In the genomic region with DNA sequence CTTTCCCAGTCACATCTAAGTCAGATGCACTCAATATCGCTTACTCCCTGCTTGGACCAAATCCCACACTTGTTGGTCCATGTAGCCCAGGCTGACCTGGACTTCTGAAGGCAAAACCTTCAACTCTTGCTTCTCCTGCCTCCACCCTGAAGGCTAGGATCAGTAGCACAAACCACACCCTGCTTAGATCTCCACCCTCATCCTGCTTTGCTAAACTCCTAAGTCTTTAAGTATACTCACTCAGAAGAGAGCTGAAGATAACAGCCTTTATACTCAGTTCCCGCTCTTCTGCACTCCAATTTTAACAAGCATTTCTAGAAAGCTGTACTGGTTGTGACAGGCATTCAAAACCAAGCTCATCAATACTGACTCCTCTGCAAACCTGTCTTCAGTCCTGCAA, we compare ENCODE assay signal across 12 mouse cellular contexts. TPM values are rescaled to one million over a fixed set of nuclear protein-coding genes. Genes with fewer than 3 reads are reported as not detected.
DNase-seq lines count a peak whose midpoint lies in the region; ATAC-seq and TF ChIP-seq lines count a peak whose summit lies in the region.
"Had no signal": no experiment of that assay in that cellular context is flagged by ENCODE, and none has a peak within 500 bp of the region (broad histone marks: within the 10 kb centered on the region; RNA-seq: fewer than 3 reads in every experiment).

No protein-coding gene starts in this region.

- H3K27ac ChIP-seq in hindbrain, embryonic 13.5 days, result no peak overlapping the region
- no peak overlapping the region for H3K27ac ChIP-seq in hindbrain, embryonic 16.5 days (ENCODE audit: low read depth, low read length)
- H3K27ac ChIP-seq in bone marrow macrophage, adult 2 months (ENCODE audit: insufficient read depth, low read depth, low read length), result peak overlapping the region; percentile 68
- peak overlapping the region; percentile 96 for H3K27ac ChIP-seq in liver, embryonic 12.5 days
- H3K27ac ChIP-seq: heart, embryonic 15.5 days; kidney, postnatal 0 days had no signal

- H3K4me1 ChIP-seq in hindbrain, embryonic 13.5 days (replicated peaks), result peaks cover 15% of the 10 kb centered on the region
- H3K4me1 ChIP-seq in hindbrain, embryonic 16.5 days (ENCODE audit: control insufficient read depth, insufficient read depth, low read depth, low read length), result peaks cover 7% of the 10 kb centered on the region
- peaks cover 6% of the 10 kb centered on the region for H3K4me1 ChIP-seq in bone marrow macrophage, adult 2 months (ENCODE audit: control insufficient read depth, insufficient read depth, low read length)
- peaks cover 26% of the 10 kb centered on the region for H3K4me1 ChIP-seq in liver, embryonic 12.5 days

- H3K4me2 ChIP-seq in hindbrain, embryonic 13.5 days, result peak overlapping the region; percentile 75; the same call in 1 of the 2 replicates
- no peak overlapping the region for H3K4me2 ChIP-seq in hindbrain, embryonic 16.5 days (ENCODE audit: low read length)
- H3K4me2 ChIP-seq in liver, embryonic 12.5 days, result peak overlapping the region; percentile 75

- WGBS in hindbrain, embryonic 13.5 days, result 95% methylated on average over 2 of the region's 2 CpGs
- WGBS in hindbrain, embryonic 16.5 days, result 96% methylated on average over 2 of the region's 2 CpGs
- 69% methylated on average over 2 of the region's 2 CpGs for WGBS in liver, embryonic 12.5 days (ENCODE audit: insufficient replicate concordance)

- peak overlapping the region; percentile 72; the same call in 1 of the 2 replicates for H3K4me3 ChIP-seq in hindbrain, embryonic 13.5 days
- no peak overlapping the region for H3K4me3 ChIP-seq in hindbrain, embryonic 16.5 days (ENCODE audit: low read length)
- peak overlapping the region; percentile 17; the same call in 1 of the 2 replicates for H3K4me3 ChIP-seq in bone marrow macrophage, adult 2 months (ENCODE audit: insufficient read depth, low read length)
- H3K4me3 ChIP-seq in liver, embryonic 12.5 days, result peak overlapping the region; percentile 77

- H3K36me3 ChIP-seq in hindbrain, embryonic 13.5 days, result peaks cover 24% of the 10 kb centered on the region
- H3K36me3 ChIP-seq in hindbrain, embryonic 16.5 days (ENCODE audit: control insufficient read depth, insufficient read depth, low read length), result peaks cover 14% of the 10 kb centered on the region
- peaks cover 20% of the 10 kb centered on the region for H3K36me3 ChIP-seq in liver, embryonic 12.5 days

- DNase-seq in ES-CJ7 (ENCODE audit: low read depth, low spot score), result peak; percentile 51
- DNase-seq in urinary bladder, postnatal 36 days (ENCODE audit: low spot score in 2 of 2), result no peak
- DNase-seq in cerebellum, postnatal 14 days, result no peak
- DNase-seq in adrenal gland, postnatal 36 days, result no peak
- DNase-seq: adrenal gland, postnatal 25 days; thymus, postnatal 36 days had no signal

- TF ChIP-seq CTCF in bone marrow macrophage, adult 2 months (IDR thresholded peaks at IDR 0.05; ENCODE audit: low read depth, low read length), result no peak

- no peak for ATAC-seq in hindbrain, embryonic 13.5 days (ENCODE audit: low FRiP score)
- ATAC-seq in hindbrain, embryonic 16.5 days, result no peak
- ATAC-seq in liver, embryonic 12.5 days, result no peak

- no peak for TF ChIP-seq POLR2A in bone marrow macrophage, adult 2 months (IDR thresholded peaks at IDR 0.05; ENCODE audit: borderline replicate concordance, low read depth, low read length)

- no peaks in the 10 kb centered on the region for H3K27me3 ChIP-seq in hindbrain, embryonic 13.5 days
- no peaks in the 10 kb centered on the region for H3K27me3 ChIP-seq in hindbrain, embryonic 16.5 days (replicated peaks; ENCODE audit: control insufficient read depth, insufficient read depth, low read length)
- H3K27me3 ChIP-seq in liver, embryonic 12.5 days (replicated peaks), result no peaks in the 10 kb centered on the region
- H3K27me3 ChIP-seq: heart, embryonic 15.5 days had no signal

- no peaks in the 10 kb centered on the region for H3K9me3 ChIP-seq in hindbrain, embryonic 13.5 days
- no peaks in the 10 kb centered on the region for H3K9me3 ChIP-seq in hindbrain, embryonic 16.5 days (ENCODE audit: control insufficient read depth, low read length)
- H3K9me3 ChIP-seq in liver, embryonic 12.5 days (replicated peaks), result no peaks in the 10 kb centered on the region
- H3K9me3 ChIP-seq: heart, embryonic 15.5 days had no signal

- no peak overlapping the region for H3K9ac ChIP-seq in hindbrain, embryonic 13.5 days
- H3K9ac ChIP-seq in hindbrain, embryonic 16.5 days (ENCODE audit: low read depth, low read length), result no peak overlapping the region
- H3K9ac ChIP-seq in liver, embryonic 12.5 days, result peak overlapping the region; percentile 89

RNA-seq across cellular contexts. Expression of a gene that starts 1.9 kb away (rescaled TPM):
- polyA plus RNA-seq in hindbrain, embryonic 13.5 days (2015; fragmentation: Nextera tagmentation; extraction: Ambion mirVana), result 1,307 and 1,397 TPM in 2 replicates
- 877 and 882 TPM in 2 replicates for polyA plus RNA-seq in hindbrain, embryonic 16.5 days (2015; fragmentation: Nextera tagmentation; extraction: Ambion mirVana)
- polyA plus RNA-seq in bone marrow macrophage, adult 2 months (2012; ENCODE audit: insufficient read depth, insufficient read length, missing spikeins), result 1,903 and 2,167 TPM in 2 replicates
- 1,522 and 1,647 TPM in 2 replicates for polyA plus RNA-seq in liver, embryonic 12.5 days (2016; fragmentation: Nextera tagmentation; extraction: Ambion mirVana)
- 1,000 to 10,000 TPM; 1,319 to 1,411 TPM for total RNA-seq in adrenal gland, postnatal 36 days (2021)

RNA-seq across cellular contexts. Expression of a gene that starts 11.5 kb away (rescaled TPM):
- polyA plus RNA-seq in hindbrain, embryonic 13.5 days (2015; fragmentation: Nextera tagmentation; extraction: Ambion mirVana), result 4.6 and 5.5 TPM in 2 replicates
- 4.7 and 5.6 TPM in 2 replicates for polyA plus RNA-seq in hindbrain, embryonic 16.5 days (2015; fragmentation: Nextera tagmentation; extraction: Ambion mirVana)
- 5.7 and 6.3 TPM in 2 replicates for polyA plus RNA-seq in bone marrow macrophage, adult 2 months (2012; ENCODE audit: insufficient read depth, insufficient read length, missing spikeins)
- 21.3 and 24.3 TPM in 2 replicates for polyA plus RNA-seq in liver, embryonic 12.5 days (2016; fragmentation: Nextera tagmentation; extraction: Ambion mirVana)
- under 1 TPM; 0.46 to 0.86 TPM for total RNA-seq in adrenal gland, postnatal 36 days (2021)

RNA-seq across cellular contexts. Expression of a gene that starts 26.8 kb away (rescaled TPM):
- 410 and 412 TPM in 2 replicates for polyA plus RNA-seq in hindbrain, embryonic 13.5 days (2015; fragmentation: Nextera tagmentation; extraction: Ambion mirVana)
- polyA plus RNA-seq in hindbrain, embryonic 16.5 days (2015; fragmentation: Nextera tagmentation; extraction: Ambion mirVana), result 296 and 328 TPM in 2 replicates
- polyA plus RNA-seq in bone marrow macrophage, adult 2 months (2012; ENCODE audit: insufficient read depth, insufficient read length, missing spikeins), result 390 and 430 TPM in 2 replicates
- polyA plus RNA-seq in liver, embryonic 12.5 days (2016; fragmentation: Nextera tagmentation; extraction: Ambion mirVana), result 797 and 813 TPM in 2 replicates
- 100 to 1,000 TPM; 617 to 646 TPM for total RNA-seq in adrenal gland, postnatal 36 days (2021)

RNA-seq across cellular contexts. Expression of a gene that starts 26.9 kb away (rescaled TPM):
- 32.8 and 34.1 TPM in 2 replicates for polyA plus RNA-seq in hindbrain, embryonic 13.5 days (2015; fragmentation: Nextera tagmentation; extraction: Ambion mirVana)
- 31.4 and 35.8 TPM in 2 replicates for polyA plus RNA-seq in hindbrain, embryonic 16.5 days (2015; fragmentation: Nextera tagmentation; extraction: Ambion mirVana)
- 58.3 and 60.4 TPM in 2 replicates for polyA plus RNA-seq in bone marrow macrophage, adult 2 months (2012; ENCODE audit: insufficient read depth, insufficient read length, missing spikeins)
- 48.4 and 51.0 TPM in 2 replicates for polyA plus RNA-seq in liver, embryonic 12.5 days (2016; fragmentation: Nextera tagmentation; extraction: Ambion mirVana)
- total RNA-seq in adrenal gland, postnatal 36 days (2021), result 10 to 100 TPM; 68.5 to 76.3 TPM

RNA-seq across cellular contexts. Expression of a gene that starts 39.8 kb away (rescaled TPM):
- polyA plus RNA-seq in hindbrain, embryonic 13.5 days (2015; fragmentation: Nextera tagmentation; extraction: Ambion mirVana), result 16.8 and 18.8 TPM in 2 replicates
- polyA plus RNA-seq in hindbrain, embryonic 16.5 days (2015; fragmentation: Nextera tagmentation; extraction: Ambion mirVana), result 13.6 and 15.3 TPM in 2 replicates
- polyA plus RNA-seq in bone marrow macrophage, adult 2 months (2012; ENCODE audit: insufficient read depth, insufficient read length, missing spikeins), result 3.6 and 4.5 TPM in 2 replicates
- 28.5 and 29.0 TPM in 2 replicates for polyA plus RNA-seq in liver, embryonic 12.5 days (2016; fragmentation: Nextera tagmentation; extraction: Ambion mirVana)
- 1 to 10 TPM; 4.9 to 6.3 TPM for total RNA-seq in adrenal gland, postnatal 36 days (2021)

Comparison
In these comparisons a context has a peak if more than half of its experiments do, and no peak if none do; other contexts are left out.
1. H3K27ac ChIP-seq: peak in bone marrow macrophage, adult 2 months (single experiment) and liver, embryonic 12.5 days (single experiment); none in hindbrain, embryonic 13.5 days (single experiment) and hindbrain, embryonic 16.5 days (single experiment).